Comparison of ENCODE assay signal across 20 mouse cellular contexts in genomic region chr1:191541014-191541413, GRCm38 (mm10). TPM values are rescaled to one million over a fixed set of nuclear protein-coding genes. Genes with fewer than 3 reads are reported as not detected.
A peak's percentile ranks its signal among the peaks of the same experiment; 100 is the strongest.
DNase-seq lines count a peak whose midpoint lies in the region; ATAC-seq and TF ChIP-seq lines count a peak whose summit lies in the region.
"Had no signal": no experiment of that assay in that cellular context is flagged by ENCODE, and none has a peak within 500 bp of the region (broad histone marks: within the 10 kb centered on the region; RNA-seq: fewer than 3 reads in every experiment).

No protein-coding gene starts in this region.

- TF ChIP-seq CTCF in cerebellum, adult 2 months (IDR thresholded peaks at IDR 0.05; ENCODE audit: borderline replicate concordance, insufficient read depth, low read depth, low read length), result no peak

- 88% methylated on average over 9 of the region's 9 CpGs for WGBS in cerebellum, adult 2 months

- peak; percentile 15 to 25 for DNase-seq in layer of hippocampus, adult 8-10 months (ENCODE audit: low spot score in 2 of 2)
- DNase-seq in layer of hippocampus, postnatal 10 days (ENCODE audit: low spot score in 2 of 2), result no peak
- peak; percentile 23 to 36 for DNase-seq in frontal cortex, postnatal 14 days (ENCODE audit: low spot score in 2 of 2)
- DNase-seq in left cerebral cortex, adult 8-10 months (ENCODE audit: low spot score in 2 of 2), result peak; percentile 40 to 72
- DNase-seq in right cerebral cortex, postnatal 14 days, result peak; percentile 16
- no peak for DNase-seq in cerebellum, adult 2 months
- DNase-seq in retina, embryonic 14.5 days (ENCODE audit: low spot score), result no peak
- DNase-seq: adrenal gland, postnatal 25 days; B cell, adult 2 months; cerebellum, adult 8-10 months; kidney, postnatal 14 days had no signal

- no peak overlapping the region for H3K27ac ChIP-seq in cerebellum, adult 2 months (ENCODE audit: insufficient read depth, low read length)
- H3K27ac ChIP-seq: embryonic facial prominence, embryonic 12.5 days; hindbrain, embryonic 15.5 days; limb, embryonic 12.5 days; liver, embryonic 14.5 days; midbrain, embryonic 15.5 days; stomach, embryonic 15.5 days had no signal

- no peaks in the 10 kb centered on the region for H3K27me3 ChIP-seq in cerebellum, adult 2 months (ENCODE audit: control insufficient read depth, insufficient read depth, low read length)
- H3K27me3 ChIP-seq: embryonic facial prominence, embryonic 12.5 days; heart, embryonic 12.5 days; hindbrain, embryonic 15.5 days; limb, embryonic 12.5 days; midbrain, embryonic 15.5 days; stomach, embryonic 15.5 days had no signal

- no peaks in the 10 kb centered on the region for H3K4me1 ChIP-seq in cerebellum, adult 2 months (ENCODE audit: control insufficient read depth, insufficient read depth, low read length)
- H3K4me1 ChIP-seq: embryonic facial prominence, embryonic 12.5 days; hindbrain, embryonic 15.5 days; limb, embryonic 12.5 days; midbrain, embryonic 15.5 days; stomach, embryonic 15.5 days had no signal

- H3K4me3 ChIP-seq in cerebellum, adult 2 months (replicated peaks; ENCODE audit: insufficient read depth, low read depth, low read length), result no peak overlapping the region
- H3K4me3 ChIP-seq: embryonic facial prominence, embryonic 12.5 days; heart, embryonic 12.5 days; hindbrain, embryonic 15.5 days; limb, embryonic 12.5 days; midbrain, embryonic 15.5 days; stomach, embryonic 15.5 days had no signal

- no peak for ATAC-seq in erythroid progenitor cell, adult 5-6 weeks (replicated peaks; ENCODE audit: low FRiP score, poor library complexity, severe bottlenecking)
- ATAC-seq: intestine, embryonic 16.5 days; midbrain, embryonic 15.5 days had no signal

- TF ChIP-seq POLR2A in cerebellum, adult 2 months (IDR thresholded peaks at IDR 0.05; ENCODE audit: borderline replicate concordance, insufficient read depth, low read length), result no peak

RNA-seq across cellular contexts. Expression of gene Dtl, which starts 34.3 kb away (rescaled TPM):
- under 1 TPM; 0.55 to 0.96 (median 0.75) TPM for total RNA-seq in layer of hippocampus, adult 8-10 months (2022)
- total RNA-seq in layer of hippocampus, postnatal 10 days (2021), result 1 to 10 TPM; 2.1 to 3.0 TPM
- 1 to 10 TPM; 3.9 to 5.9 (median 5.5) TPM for total RNA-seq in left cerebral cortex, adult 8-10 months (2022)
- polyA plus RNA-seq in cerebellum, adult 2 months (2012; rRNA removed), result 0.14 and 0.16 TPM in 2 replicates
- total RNA-seq in erythroid progenitor cell, adult 5-6 weeks (2015; ENCODE audit: low replicate concordance), result 66.0 and 107 TPM in 2 replicates
- 57.6 and 61.8 TPM in 2 replicates for total RNA-seq in erythroid progenitor cell, adult 5-6 weeks (2017; ENCODE audit: low replicate concordance)

RNA-seq across cellular contexts. Expression of gene Ints7, which starts 34.4 kb away (rescaled TPM):
- total RNA-seq in layer of hippocampus, adult 8-10 months (2022), result 10 to 100 TPM; 24.2 to 27.6 (median 25.9) TPM
- total RNA-seq in layer of hippocampus, postnatal 10 days (2021), result 10 to 100 TPM; 27.6 to 28.9 TPM
- total RNA-seq in left cerebral cortex, adult 8-10 months (2022), result 10 to 100 TPM; 29.0 to 36.4 (median 32.3) TPM
- 34.5 and 38.5 TPM in 2 replicates for polyA plus RNA-seq in cerebellum, adult 2 months (2012; rRNA removed)
- total RNA-seq in erythroid progenitor cell, adult 5-6 weeks (2015; ENCODE audit: low replicate concordance), result 15.9 and 36.0 TPM in 2 replicates
- 32.3 and 43.1 TPM in 2 replicates for total RNA-seq in erythroid progenitor cell, adult 5-6 weeks (2017; ENCODE audit: low replicate concordance)

Comparison
In these comparisons a context has a peak if more than half of its experiments do, and no peak if none do; other contexts are left out.
1. DNase-seq: peak in layer of hippocampus, adult 8-10 months (2 of 2), frontal cortex, postnatal 14 days (2 of 2), left cerebral cortex, adult 8-10 months (2 of 2) and right cerebral cortex, postnatal 14 days (single experiment); none in layer of hippocampus, postnatal 10 days (0 of 2), cerebellum, adult 2 months (0 of 2) and retina, embryonic 14.5 days (single experiment).
2. RNA of gene Dtl, which starts 34.3 kb away (total RNA-seq): 57.6 to 107 TPM in erythroid progenitor cell, adult 5-6 weeks; 3.9 to 5.9 TPM in left cerebral cortex, adult 8-10 months, 2.1 to 3.0 TPM in layer of hippocampus, postnatal 10 days and 0.55 to 0.96 TPM in layer of hippocampus, adult 8-10 months; every median in the first group is over 4 times any median in the second.